Mouse (Mus musculus): ENCODE data around the gene Gm10318.

- peak; percentile 73 for TF ChIP-seq CTCF (IDR thresholded peaks at IDR 0.05)
- TF ChIP-seq POLR2A (IDR thresholded peaks at IDR 0.05; ENCODE audit: insufficient read depth, low read depth, low read length), result no peak
Measured at GRCm38 (mm10) chr10:77878985-77879384, 26.3 kb downstream of the Gm10318 start.
